Mouse (Mus musculus) thymus, adult 2 months (tissue): ENCODE results near the gene Scamp4.

Experiments used
- CTCF ChIP-seq: fragments of 200-500 bp; IDR thresholded peaks from 2 replicates; pipeline ENCODE4 v1.5.1; 2012; ENCODE audit warnings: mild to moderate bottlenecking, control low read depth, low read length, moderate library complexity, borderline replicate concordance; ENCODE audit not compliant: control insufficient read depth, poor library complexity, insufficient read depth; ENCODE audit errors: extremely low read depth
- POLR2A ChIP-seq: fragments of 200-500 bp; IDR thresholded peaks from 2 replicates; pipeline ENCODE4 v1.6.1; 2012; ENCODE audit warnings: mild to moderate bottlenecking, low read length, control low read depth, moderate library complexity; ENCODE audit not compliant: control insufficient read depth, poor library complexity, insufficient read depth; ENCODE audit errors: extremely low read depth

DNA sequence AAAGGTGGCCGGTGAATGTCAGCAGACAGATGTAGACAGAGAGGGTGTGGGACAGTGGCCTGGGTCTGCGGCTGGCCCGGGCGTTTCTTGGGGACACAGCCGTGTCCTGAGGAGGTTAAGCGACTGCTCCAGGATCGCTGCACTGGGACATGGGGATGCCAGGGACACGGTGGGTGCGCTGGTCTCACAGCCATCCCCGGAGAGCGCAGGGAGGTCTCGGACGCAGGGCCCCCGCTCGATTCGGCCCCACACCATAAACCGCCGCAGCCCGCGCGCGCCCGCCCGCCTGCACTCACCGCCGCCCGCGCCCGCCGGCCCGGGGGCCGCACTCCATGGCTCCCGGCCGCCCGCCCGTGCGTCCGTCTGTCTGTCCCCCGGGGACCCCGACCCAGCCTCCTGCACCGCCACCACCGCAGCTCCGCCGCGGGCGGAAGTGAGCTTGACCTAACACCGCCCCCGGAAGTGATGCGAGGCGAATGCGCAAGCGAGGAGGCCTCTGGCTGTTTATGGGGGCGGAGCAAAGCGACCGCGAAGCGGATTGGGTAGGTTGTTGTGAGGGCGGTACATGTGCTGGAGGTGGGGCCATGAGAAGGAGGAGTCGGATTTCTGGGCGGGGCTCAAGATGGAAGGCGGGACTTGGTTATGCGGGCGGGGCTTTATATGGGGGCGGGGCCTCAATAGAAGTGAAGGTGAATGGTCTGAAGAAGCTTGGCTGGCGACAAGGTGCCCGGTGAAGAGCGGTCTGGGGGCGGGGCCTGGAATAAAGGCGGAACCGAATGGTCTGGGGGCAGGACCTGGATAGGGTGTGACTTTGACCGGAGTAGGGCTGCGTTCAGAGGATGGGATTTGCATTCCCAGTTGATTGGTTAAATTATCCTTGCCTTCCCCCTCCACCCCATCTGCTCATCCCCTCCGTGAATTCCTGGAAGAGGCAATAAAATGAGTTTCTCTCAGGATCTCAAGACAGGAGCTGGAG is 12.5 kb upstream of the Scamp4 start, which contains the start of gene Abhd17a:
- peak; percentile 93 for TF ChIP-seq POLR2A
- no peak for TF ChIP-seq CTCF
